Mouse (Mus musculus) thymus, postnatal 25 days (tissue): Measurements from ENCODE around the gene Btnl6.
"Not testable (repeated sequence)": the region's sequence is repeated elsewhere in the genome, so short reads cannot be mapped to it uniquely, and the experiment has no call there.

Experiments used
- DNase-seq: peaks from one replicate; pipeline ENCODE4 v3.0.0; 2022

Gene Btnl6

DNA sequence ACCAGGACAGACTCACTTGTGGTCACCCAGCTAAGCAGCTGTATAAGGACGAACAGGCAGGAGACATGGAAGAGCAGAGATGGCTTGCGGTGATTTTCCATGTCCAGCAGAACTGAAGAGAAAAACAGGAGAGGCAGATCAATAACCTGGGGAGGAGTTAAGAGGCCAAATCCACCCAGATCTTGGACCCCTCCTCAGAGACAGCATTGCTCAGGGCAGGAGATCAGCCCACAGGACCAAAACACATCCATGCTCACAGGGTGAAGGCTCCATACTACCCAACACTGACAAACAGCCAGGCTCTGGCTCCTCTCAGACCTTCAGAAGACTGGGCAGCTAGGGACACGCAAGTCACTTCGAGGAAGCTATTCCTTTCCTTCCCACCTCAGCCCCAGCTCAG is at the start of gene Btnl6:
Gene Btnl6, minus strand, starts transcription at position 101 of the 400 bp plus-strand sequence.
- no peak for DNase-seq

DNA sequence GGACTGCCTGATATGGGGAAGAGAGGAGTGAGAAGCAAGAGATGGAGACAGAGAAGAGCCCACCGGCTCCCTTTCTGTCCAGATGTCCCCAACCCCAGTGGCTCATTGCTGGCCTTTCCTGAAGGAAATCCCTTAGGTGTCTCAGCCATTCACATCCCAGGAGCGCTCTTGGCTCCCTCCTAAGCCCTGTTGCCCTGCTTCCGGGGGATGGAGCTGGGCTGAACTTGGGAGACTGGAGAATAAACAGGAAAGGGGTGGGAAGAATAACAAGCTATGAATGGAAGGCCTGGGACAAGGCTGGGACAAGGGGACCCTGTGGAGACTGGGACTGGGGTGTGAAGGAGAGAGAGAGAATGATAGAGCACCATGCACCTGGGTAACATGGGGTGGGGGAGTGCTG is 47.6 kb upstream of the Btnl6 start:
- no peak for DNase-seq

DNA sequence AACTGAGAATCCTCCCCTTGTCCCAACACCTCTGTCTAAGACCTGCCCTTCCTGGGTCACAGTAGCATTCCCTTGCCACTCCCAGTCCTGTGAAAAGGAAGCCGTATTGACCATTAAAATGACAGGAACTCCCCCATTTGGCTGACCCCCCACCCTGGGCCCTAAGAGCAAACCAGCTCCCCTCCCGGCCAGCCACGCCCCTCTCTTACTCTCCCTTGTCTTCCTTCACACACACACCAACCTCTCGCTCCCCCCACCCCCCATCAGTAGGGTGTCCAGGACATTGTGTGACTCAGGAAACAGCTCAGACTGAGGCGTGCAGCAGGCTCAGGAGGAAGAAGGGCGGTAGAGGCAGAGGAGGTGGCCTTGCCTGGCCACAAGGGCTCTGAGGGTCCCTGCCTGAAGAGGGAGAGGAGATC is 46.9 kb upstream of the Btnl6 start, which contains the start of gene Notch4:
Gene Notch4, plus strand, starts transcription at position 266 of the 419 bp plus-strand sequence.
- DNase-seq = no peak

DNA sequence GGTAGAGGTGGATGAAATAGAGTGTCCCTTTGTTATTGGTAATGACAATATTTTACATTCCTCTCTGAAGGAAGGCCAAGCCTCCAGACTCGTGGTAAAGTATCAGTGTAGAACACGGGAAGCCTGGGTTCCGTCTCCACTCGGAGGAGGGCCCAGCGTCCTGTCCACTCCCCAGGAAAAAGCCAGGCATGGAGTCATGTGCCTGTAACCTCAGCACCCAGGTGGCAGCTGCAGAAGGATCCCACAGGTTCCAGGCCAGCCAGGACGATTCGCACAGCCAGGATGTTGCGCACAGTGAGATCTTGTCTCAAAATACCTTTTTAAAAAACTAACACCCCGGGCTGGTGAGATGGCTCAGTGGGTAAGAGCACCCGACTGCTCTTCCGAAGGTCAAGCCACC is 46.2 kb upstream of the Btnl6 start:
- no peak for DNase-seq

DNA sequence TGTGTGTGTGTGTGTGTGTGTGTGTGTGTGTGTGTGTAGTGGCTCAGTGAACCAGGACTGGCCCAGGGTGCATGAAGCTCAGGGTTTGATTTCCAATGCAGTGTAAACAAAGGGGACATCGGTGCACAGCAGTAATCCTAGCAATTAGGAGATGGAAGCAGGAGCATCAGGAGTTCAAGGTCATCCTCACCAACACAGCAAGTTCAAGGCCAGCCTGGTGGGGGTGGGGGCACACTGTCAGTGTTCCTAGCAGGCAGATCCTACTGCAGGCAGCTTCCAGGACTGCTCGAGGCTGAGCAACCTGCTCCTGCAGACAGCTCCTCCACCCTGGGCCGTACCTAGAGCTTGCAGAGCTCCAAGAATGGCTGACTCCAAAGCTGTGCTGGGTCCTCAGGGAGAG is 45.4 kb upstream of the Btnl6 start:
- no peak for DNase-seq

DNA sequence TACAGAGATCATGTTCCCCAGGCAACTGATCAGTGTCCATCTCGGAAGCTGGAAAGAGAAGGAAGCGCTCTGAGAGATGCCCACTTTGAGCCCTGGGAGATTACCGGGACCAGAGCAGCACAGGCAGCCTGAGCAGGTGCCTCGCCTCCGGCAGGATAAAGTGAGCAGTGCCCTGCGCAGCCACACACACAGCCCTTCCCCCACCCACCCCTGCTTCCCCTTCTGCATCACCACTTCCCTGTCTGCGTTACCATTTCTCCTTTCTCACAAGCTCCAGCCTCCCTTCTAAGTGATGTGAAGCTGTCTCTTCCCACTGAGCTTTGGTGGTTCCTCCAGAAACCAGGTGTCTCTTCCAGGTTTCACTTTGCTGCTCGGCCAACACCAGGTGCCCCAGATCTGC is 44.0 kb upstream of the Btnl6 start:
- DNase-seq = no peak

DNA sequence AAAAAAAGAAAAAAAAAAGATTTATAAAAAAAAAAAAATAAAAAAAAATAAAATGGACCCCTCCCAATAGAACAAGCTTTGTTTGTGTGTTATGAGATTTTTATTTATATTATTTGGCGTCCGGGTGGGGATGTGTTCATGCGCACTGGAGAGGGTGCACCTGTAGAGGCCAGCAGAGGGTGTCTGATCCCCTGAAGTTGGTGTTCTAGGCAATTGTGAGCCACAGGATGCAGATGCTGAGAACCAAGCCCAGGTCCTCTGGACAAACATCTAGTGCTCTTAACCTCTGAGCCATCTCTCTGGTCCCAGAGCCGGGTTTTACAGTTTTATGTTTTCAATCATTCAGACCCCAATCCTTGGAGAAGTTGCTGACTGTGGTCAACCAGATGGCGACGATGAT is 43.3 kb upstream of the Btnl6 start:
- no peak for DNase-seq

DNA sequence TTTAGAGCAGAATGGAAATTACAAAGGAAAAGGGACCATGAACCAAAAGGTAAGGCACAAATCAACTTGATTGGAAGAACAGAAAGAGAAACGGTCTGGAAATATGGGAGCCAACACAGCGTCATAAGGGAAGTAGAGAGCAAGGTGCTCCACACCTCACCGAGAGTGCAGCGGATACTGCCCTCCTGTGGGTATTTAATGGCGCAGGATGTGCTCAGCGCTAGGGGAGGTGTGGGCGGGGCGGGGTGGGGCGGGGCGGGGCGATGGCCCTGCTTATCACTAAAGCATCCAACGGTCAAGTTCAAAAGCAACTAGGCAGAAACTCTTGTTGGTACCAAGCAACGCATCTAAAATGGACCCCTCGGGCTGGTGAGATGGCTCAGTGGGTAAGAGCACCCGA is 42.7 kb upstream of the Btnl6 start:
- no peak for DNase-seq

DNA sequence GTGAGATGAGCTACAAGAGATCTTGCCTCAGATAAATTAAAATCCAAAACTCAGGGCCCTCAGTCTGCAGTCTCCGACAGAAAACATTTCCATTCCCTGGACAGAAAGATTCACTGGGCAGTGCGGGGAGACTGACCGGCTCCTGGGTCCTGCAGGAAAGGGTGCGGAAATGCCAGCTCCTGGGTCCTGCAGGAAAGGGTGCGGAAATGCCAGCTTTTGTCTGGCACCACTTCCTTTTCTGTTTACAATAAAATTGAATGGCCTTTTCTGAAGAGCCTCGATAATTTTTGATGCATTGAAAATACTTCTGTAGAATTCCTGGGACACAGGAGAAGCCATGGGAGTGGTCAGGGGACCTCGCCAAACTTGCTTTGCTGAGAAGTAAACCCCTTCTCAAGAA is 42.0 kb upstream of the Btnl6 start:
- no peak for DNase-seq

DNA sequence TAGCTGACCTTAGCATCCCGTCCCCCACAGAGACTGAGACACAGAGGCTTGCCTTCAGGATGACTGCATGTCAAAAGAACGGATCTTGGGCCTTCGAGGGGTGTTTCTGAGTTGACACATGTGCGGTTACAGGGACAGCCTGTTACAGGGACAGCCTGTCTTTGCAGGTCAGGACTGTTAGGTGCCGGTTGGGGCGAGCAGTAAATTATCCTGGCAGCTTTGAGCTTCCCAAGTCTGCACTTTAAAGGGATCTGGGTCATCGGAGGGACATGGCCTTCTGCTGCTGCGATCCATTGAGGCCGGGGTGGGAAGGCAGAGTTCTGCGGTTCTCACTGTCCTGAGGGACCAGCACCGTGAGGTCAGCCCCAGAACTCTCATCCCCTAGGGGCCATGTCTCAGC is 40.3 kb upstream of the Btnl6 start:
- DNase-seq = no peak

DNA sequence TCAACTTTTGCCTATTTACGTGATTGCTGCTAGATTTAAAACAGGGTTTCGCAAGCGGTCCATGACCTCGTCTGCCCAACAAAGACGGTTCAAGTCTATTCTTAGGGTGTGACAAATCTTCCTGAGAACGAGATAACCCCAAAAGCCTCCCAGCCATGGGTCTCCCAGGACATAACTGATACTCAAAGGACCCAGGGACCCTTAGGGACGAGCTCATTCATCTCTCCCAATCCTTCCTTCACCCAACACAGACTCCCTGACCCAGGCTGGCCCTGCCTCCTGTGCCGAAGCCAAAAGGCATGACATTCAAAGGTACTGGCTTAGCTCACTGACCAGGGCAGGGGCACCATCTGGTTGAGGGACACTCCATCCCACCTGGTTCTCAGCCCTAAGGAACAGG is 39.3 kb upstream of the Btnl6 start:
- no peak for DNase-seq

DNA sequence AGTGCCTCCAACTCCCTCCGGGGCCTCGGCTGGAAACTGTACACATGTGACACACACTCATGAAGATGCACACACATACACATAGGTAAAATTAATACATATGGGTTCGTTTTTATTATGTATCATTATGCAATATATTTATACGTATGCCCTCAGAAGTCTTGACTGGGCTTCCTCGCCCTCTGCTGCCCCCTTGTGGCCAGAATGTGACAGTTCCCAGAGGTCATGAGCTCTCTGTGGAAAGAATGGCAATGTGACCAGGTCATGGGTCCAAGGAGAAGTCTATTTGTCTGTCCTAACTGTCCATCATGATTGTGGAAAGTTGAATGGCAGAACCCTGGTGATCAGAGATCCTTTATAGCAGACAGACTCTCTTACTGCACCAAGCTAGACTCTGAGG is 38.3 kb upstream of the Btnl6 start:
- DNase-seq = peak; percentile 78

DNA sequence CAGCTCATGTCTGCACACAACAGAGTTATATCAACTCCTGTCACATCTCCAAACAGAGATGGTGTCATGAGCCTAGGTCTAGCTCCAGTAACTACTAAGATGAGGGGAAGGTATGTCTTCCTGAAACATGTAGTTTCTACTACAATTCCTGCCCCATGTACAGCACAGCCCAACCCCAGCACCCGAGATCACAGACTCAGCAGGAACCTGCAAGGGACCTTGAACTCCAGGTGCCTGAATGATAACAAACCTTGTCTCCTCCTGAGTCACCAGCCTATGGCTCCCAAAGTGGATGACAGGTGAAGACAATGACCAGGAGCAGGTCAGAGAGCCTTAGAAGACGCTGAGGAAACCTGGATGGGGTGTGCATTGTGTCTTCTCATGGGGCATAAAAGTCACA is 32.7 kb upstream of the Btnl6 start:
- no peak for DNase-seq

DNA sequence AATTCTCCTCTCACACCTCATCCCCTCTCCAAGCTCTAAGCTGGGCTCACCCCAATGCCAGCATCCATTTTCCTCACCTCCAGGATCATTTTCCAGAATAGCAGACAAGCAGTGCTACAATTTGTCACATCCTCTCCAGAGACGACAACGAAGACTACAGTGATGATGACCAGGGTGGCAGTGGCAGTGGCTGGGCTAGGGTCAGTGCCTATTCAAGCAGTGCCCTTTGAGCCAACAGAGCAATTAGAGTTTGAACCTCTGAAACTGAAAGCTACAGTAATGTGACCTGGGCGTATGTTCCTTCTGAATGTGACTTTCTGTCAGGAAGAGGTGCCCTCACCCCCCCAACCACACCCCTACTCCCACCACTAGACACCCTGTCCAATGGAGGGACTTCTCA is 32.0 kb upstream of the Btnl6 start:
- DNase-seq = no peak

DNA sequence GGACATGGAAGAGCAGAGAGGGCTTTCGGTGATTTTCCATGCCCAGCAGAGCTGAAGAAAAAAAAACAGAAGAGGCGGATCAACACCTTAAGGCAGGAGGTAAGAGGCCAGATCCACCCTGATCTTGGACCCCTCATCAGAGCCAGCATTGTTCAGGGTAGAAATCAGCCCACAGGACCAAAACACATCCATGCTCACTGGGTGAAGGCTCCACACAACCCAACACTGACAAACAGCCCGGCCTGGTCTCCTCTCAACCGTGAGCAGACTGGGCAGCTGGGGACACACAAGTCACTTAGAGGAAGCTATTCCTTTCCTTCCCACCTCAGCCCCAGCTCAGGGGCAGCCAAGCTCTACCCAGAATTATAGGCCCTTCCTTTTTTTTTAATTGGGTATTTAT is 30.4 kb upstream of the Btnl6 start:
- no peak for DNase-seq

DNA sequence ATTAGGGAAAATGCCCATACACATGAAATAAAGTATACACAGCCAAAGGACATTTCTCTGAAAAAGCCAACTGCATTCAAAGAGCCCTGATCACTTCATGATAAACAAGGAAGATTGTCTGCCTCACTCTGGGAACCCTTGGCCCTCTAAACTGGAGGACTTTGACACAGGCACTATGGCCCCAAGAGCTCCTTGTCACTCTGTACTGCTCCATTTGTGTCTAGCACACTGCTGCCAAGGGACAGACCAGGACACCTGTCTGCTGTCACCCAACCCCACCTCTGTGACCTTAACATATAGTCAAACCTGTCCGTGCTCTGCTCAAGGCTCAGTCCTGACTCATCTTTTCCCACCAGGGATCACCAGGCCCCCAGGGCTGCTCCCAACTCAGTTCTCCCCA is 29.6 kb upstream of the Btnl6 start:
- DNase-seq = no peak

DNA sequence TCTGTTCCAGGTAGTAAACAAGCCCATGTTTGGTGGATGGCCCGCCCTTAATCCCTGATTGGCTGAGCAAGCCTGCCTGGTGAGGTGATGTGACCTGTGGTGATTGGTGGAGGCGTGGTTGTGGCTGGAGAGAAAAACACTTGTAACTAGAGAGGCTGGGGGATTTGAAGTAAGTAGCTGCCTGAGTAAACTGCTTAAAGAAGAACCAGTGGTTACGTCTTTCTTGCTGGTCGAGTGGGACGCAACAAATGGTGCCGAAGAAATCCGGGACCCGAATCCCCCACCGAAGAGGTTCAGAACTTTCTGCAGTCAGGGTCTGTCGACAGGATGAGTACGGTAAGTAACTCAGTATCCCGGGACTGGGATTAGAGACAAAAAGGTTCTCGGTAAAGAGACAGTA is 26.4 kb upstream of the Btnl6 start:
- DNase-seq = not testable (repeated sequence)

DNA sequence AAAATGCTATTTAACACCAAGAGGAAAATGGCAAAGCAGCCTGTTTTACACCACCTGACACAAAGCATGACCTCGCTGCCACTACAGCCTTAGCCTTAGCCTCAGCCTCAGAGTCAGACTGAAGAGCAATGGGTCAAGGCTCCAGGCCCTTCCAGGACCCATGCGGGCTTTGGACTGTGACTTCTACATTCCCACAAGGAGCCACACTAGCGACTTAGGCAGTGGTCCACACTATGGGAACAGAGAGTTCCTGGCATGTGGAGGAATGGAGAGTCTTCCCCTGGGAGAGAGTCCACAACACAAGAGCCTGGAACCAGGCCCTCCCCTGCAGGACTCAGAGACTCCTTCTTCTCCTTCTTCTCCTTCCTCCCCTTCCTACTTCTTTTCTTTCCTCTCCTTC is 15.5 kb upstream of the Btnl6 start:
- DNase-seq = no peak

DNA sequence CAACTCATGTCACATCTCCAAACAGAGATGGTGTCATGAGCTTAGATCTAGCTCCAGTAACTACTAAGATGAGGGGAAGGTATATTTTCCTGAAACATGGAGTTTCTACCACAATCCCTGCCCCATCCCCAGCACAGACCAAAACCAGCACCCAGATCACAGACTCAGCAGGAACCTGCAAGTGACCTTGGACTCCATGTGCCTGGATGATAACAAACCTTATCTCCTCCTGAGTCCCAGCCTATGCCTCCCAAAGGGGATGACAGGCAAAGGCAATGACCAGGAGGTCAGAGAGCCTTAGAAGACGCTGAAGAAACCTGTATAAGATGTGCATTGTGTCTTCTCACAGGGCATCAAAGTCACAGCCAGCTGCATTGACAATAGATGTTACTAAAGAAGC is 1.8 kb upstream of the Btnl6 start:
- no peak for DNase-seq

DNA sequence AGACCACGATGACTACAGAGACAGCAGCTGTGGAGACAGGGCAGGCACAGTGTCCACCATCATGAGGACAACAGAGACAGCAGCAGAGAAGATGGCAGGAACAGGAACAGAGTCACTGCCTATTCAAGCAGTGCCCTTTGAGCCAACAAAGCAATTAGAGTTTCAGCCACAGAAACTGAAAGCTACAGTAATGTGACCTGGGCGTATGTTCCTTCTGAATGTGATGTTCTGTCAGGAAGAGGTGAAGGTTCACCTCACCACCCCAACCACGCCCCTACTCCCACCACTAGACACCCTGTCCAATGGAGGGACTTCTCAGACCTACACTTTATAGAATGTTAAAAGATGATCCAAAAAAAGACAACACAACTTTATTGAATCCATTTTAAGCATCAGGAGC is 1.4 kb upstream of the Btnl6 start:
- not testable (repeated sequence) for DNase-seq

DNA sequence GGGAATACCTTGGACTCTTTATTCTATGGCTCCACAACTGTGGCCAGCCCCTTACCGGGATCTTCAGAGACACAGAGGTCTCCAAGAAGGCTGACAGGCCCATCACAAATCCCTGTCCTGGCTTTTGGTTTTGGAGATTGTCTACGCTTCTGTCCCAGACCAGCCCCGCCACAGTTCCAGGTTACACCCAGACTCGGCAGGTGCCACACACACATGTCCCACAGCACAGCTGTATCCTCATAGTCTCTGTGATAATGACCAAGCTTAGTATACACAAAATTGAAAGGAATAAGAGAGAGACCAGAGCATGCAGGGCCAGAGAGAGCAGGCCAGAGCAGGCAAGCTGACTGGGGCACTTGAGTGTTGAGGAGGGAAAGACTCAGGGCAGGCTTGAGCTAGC is 643 bp upstream of the Btnl6 start:
- DNase-seq = no peak

DNA sequence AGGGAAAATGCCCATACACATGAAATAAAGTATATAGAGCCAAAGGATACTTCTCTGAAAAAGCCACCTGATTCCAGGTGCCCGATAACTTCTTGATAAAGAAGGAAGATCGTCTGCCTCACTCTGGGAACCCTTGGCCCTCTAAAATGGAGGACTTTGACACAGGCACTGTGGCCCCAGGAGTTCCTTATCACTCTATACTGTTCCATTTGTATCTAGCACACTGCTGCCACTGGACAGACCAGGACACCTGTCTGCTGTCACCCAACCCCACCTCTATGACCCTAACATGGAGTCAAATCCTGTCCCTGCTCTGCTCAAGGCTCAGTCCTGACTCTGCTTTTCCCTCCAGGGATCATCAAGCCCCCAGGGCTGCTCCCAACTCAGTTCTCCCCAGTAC is 638 bp downstream of the Btnl6 start:
- no peak for DNase-seq

DNA sequence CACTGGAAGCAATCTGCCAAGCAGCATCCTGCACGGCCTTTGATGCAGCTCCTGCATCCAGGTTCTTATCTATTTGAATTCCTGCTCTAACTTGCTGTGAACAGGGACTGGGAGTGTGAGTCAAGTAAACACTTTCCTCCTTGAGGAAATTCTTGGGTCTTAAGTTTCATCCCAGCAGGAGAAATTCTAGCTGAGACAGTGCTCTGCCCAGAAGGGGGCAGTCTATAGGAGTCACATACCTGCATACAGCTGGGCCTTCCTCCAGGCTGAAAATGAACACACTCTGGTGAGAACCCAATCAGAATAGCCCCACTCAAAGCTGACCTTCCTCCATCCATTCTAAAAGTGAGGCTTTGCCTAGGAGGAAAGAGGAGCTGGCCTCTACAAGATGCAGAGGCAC is 5.4 kb downstream of the Btnl6 start:
- not testable (repeated sequence) for DNase-seq

DNA sequence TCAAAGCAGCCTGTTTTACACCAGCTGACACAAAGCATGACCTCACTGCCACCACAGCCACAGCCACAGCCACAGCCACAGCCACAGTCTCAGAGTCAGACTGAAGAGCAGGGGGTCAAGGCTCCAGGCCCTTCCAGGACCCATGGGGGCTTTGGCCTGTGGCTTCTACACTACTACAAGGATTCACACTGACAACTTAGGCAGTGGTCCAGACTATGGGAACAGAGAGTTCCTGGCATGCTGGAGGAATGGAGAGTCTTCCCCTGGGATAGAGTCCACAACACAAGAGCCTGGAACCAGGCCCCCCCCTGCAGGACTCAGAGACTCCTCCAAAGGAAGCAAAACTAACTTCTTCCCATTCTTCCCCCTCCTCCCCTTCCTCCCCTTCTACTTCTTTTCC is 9.6 kb downstream of the Btnl6 start:
- DNase-seq = no peak

DNA sequence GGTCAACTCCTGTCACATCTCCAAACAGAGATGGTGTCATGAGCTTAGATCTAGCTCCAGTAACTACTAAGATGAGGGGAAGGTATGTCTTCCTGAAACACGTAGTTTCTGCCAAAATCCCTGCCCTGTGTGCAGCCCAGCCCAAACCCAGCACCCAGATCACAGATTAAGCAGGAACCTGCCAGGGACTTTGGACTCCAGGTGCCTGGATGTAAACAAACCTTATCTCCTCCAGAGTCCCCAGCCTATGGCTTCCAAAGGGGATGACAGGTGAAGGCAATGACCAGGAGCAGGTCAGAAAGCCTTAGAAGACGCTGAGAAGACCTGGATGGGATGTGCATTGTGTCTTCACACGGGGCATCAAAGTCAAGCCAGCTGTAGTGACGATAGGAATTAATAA is 19.4 kb downstream of the Btnl6 start:
- not testable (repeated sequence) for DNase-seq

DNA sequence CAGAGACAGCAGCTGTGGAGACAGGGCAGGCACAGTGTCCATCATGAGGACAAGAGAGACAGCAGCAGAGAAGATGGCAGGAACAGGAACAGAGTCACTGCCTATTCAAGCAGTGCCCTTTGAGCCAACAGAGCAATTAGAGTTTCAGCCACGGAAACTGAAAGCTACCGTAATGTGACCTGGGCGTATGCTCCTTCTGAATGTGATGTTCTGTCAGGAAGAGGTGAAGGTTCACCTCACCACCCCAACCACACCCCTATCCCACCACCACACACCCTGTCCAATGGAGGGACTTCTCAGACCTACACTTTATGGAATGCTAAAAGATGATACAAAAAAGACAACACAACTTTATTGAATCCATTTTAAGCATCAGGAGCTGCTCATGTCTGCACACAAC is 19.8 kb downstream of the Btnl6 start:
- DNase-seq = not testable (repeated sequence)
